In the genomic region with DNA sequence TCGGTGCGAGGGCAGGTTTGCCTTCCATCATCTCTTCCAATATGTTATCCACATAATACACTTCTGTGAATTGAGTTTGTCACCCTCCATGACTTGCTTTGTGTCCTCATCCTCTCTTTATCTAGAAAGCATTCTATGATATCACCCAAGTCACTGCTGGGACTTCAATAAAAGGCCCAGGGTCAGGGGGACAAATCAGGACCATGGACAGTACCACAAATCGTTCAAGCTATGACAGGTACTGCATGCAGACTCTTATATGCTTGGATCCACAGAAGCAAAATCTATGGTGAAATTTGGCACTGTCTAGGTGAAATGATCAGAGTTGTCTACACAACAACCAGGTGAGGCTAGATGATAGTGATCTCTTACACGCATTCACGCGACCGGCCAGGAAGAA, we compare ENCODE assay signal across 12 mouse cellular contexts.
DNase-seq lines count a peak whose midpoint lies in the region; ATAC-seq and TF ChIP-seq lines count a peak whose summit lies in the region.
"Had no signal": no experiment of that assay in that cellular context is flagged by ENCODE, and none has a peak within 500 bp of the region (broad histone marks: within the 10 kb centered on the region; RNA-seq: fewer than 3 reads in every experiment).

No protein-coding gene starts in this region.

- no peaks in the 10 kb centered on the region for H3K4me1 ChIP-seq in intestine, embryonic 14.5 days (replicated peaks; ENCODE audit: control insufficient read depth, insufficient read depth, low read length)
- no peaks in the 10 kb centered on the region for H3K4me1 ChIP-seq in intestine, postnatal 0 days (replicated peaks; ENCODE audit: control insufficient read depth, insufficient read depth, low read length)
- H3K4me1 ChIP-seq in hindbrain, postnatal 0 days (ENCODE audit: insufficient read depth, low read length): no peaks in the 10 kb centered on the region
- H3K4me1 ChIP-seq: intestine, embryonic 15.5 days; neural tube, embryonic 12.5 days had no signal

- ATAC-seq in intestine, embryonic 14.5 days (replicated peaks; ENCODE audit: low FRiP score, low TSS enrichment, low read depth): no peak
- ATAC-seq in intestine, postnatal 0 days: no peak
- ATAC-seq in hindbrain, postnatal 0 days: no peak
- no peak for ATAC-seq in erythroblast, adult 5-6 weeks (replicated peaks; ENCODE audit: low FRiP score, poor library complexity, severe bottlenecking)
- ATAC-seq: intestine, embryonic 15.5 days had no signal

- no peaks in the 10 kb centered on the region for H3K27me3 ChIP-seq in intestine, embryonic 14.5 days (replicated peaks; ENCODE audit: control insufficient read depth, insufficient read depth, low read length)
- H3K27me3 ChIP-seq in intestine, postnatal 0 days (replicated peaks; ENCODE audit: control insufficient read depth, insufficient read depth, low read length): no peaks in the 10 kb centered on the region
- no peaks in the 10 kb centered on the region for H3K27me3 ChIP-seq in hindbrain, postnatal 0 days (ENCODE audit: insufficient read depth, low read length)
- H3K27me3 ChIP-seq: intestine, embryonic 15.5 days; neural tube, embryonic 12.5 days had no signal

- TF ChIP-seq CTCF in intestine, postnatal 0 days (IDR thresholded peaks at IDR 0.05; ENCODE audit: low read depth): no peak
- no peak for TF ChIP-seq CTCF in left cerebral cortex, adult 2 months (IDR thresholded peaks at IDR 0.05)
- TF ChIP-seq CTCF in hindbrain, postnatal 0 days (IDR thresholded peaks at IDR 0.05; ENCODE audit: low read depth): no peak

- no peaks in the 10 kb centered on the region for H3K36me3 ChIP-seq in intestine, embryonic 14.5 days (ENCODE audit: control insufficient read depth, insufficient read depth, low read length)
- no peaks in the 10 kb centered on the region for H3K36me3 ChIP-seq in intestine, postnatal 0 days (ENCODE audit: control insufficient read depth, insufficient read depth)
- no peaks in the 10 kb centered on the region for H3K36me3 ChIP-seq in hindbrain, postnatal 0 days (ENCODE audit: insufficient read depth, low read length)
- H3K36me3 ChIP-seq: intestine, embryonic 15.5 days; neural tube, embryonic 12.5 days had no signal

- H3K4me3 ChIP-seq in intestine, embryonic 14.5 days (ENCODE audit: low read depth, low read length): no peak overlapping the region
- H3K4me3 ChIP-seq in intestine, postnatal 0 days (ENCODE audit: low read depth, low read length): no peak overlapping the region
- H3K4me3 ChIP-seq in left cerebral cortex, adult 2 months: no peak overlapping the region
- H3K4me3 ChIP-seq in hindbrain, postnatal 0 days (ENCODE audit: low read length): no peak overlapping the region
- H3K4me3 ChIP-seq: intestine, embryonic 15.5 days; neural tube, embryonic 12.5 days had no signal

- 81% methylated on average over 7 of the region's 7 CpGs for WGBS in intestine, embryonic 14.5 days
- WGBS in intestine, postnatal 0 days: 88% methylated on average over 7 of the region's 7 CpGs
- 86% methylated on average over 7 of the region's 7 CpGs for WGBS in hindbrain, postnatal 0 days

- intact Hi-C loops in left cerebral cortex, adult 2 months (cut with DNase I): no loop called here

- H3K27ac ChIP-seq in intestine, embryonic 14.5 days (ENCODE audit: low read depth): no peak overlapping the region
- H3K27ac ChIP-seq in intestine, postnatal 0 days (ENCODE audit: low read depth, low read length): no peak overlapping the region
- H3K27ac ChIP-seq in left cerebral cortex, adult 2 months: no peak overlapping the region
- H3K27ac ChIP-seq in hindbrain, postnatal 0 days: no peak overlapping the region
- H3K27ac ChIP-seq: intestine, embryonic 15.5 days; liver, embryonic 14.5 days; neural tube, embryonic 12.5 days had no signal

- DNase-seq in intestine, embryonic 14.5 days (ENCODE audit: low spot score): peak; percentile 71
- peak; percentile 34 for DNase-seq in A20 (ENCODE audit: low read depth, low spot score)
- DNase-seq in WW6 (ENCODE audit: low read depth, low spot score): peak; percentile 14
- DNase-seq in kidney, postnatal 4 days: peak; percentile 59 to 66
- DNase-seq in left cerebral cortex, adult 2 months (ENCODE audit: extremely low spot score in 1 of 2, low spot score in 2 of 2): no peak
- DNase-seq in hindbrain, postnatal 0 days (ENCODE audit: low spot score): no peak
- DNase-seq: cerebellum, postnatal 36 days had no signal

- no peak overlapping the region for H3K4me2 ChIP-seq in intestine, embryonic 14.5 days (ENCODE audit: low read length)
- H3K4me2 ChIP-seq in intestine, postnatal 0 days (replicated peaks; ENCODE audit: low read depth): no peak overlapping the region
- H3K4me2 ChIP-seq in hindbrain, postnatal 0 days (ENCODE audit: low read depth, low read length): no peak overlapping the region
- H3K4me2 ChIP-seq: intestine, embryonic 15.5 days; neural tube, embryonic 12.5 days had no signal

- H3K9ac ChIP-seq in intestine, embryonic 14.5 days (ENCODE audit: low read length): no peak overlapping the region
- H3K9ac ChIP-seq in intestine, postnatal 0 days (ENCODE audit: low read depth, low read length): no peak overlapping the region
- no peak overlapping the region for H3K9ac ChIP-seq in hindbrain, postnatal 0 days (replicated peaks; ENCODE audit: low read length)
- H3K9ac ChIP-seq: intestine, embryonic 15.5 days; liver, embryonic 14.5 days; neural tube, embryonic 12.5 days had no signal

- H3K9me3 ChIP-seq in intestine, embryonic 14.5 days (ENCODE audit: control insufficient read depth, low read length): no peaks in the 10 kb centered on the region
- H3K9me3 ChIP-seq in intestine, postnatal 0 days (ENCODE audit: control insufficient read depth): no peaks in the 10 kb centered on the region
- H3K9me3 ChIP-seq in hindbrain, postnatal 0 days (ENCODE audit: low read length): no peaks in the 10 kb centered on the region
- H3K9me3 ChIP-seq: intestine, embryonic 15.5 days; neural tube, embryonic 12.5 days had no signal

Comparison
In these comparisons a context has a peak if more than half of its experiments do, and no peak if none do; other contexts are left out.
1. DNase-seq: peak in intestine, embryonic 14.5 days (single experiment), A20 (single experiment), WW6 (single experiment) and kidney, postnatal 4 days (2 of 2); none in left cerebral cortex, adult 2 months (0 of 2) and hindbrain, postnatal 0 days (single experiment).